In the genomic region with DNA sequence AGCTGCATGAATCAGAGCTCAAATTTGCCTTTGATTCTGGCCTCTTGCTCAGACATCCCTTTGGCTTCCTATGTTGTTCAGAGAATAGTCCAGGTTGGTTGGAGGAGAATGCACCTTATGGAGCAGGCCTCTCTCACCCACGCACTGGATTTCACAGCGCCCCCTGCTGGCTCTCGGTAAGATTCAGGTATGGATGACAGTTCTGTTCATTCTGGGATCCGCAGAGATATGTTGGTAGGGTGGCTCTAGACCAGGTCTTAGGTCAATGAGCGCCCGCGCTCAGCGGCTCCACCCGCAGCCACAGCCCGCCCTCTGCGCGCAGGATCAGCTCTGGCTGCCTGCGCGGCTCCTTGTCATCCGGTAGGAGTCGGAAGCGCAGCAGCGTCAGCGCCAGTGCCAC, we compare ENCODE assay signal across 8 mouse cellular contexts. TPM values are rescaled to one million over a fixed set of nuclear protein-coding genes. Genes with fewer than 3 reads are reported as not detected.
DNase-seq lines count a peak whose midpoint lies in the region; ATAC-seq and TF ChIP-seq lines count a peak whose summit lies in the region.

No protein-coding gene starts in this region.

- no peak overlapping the region for H3K27ac ChIP-seq in cerebellum, adult 2 months (ENCODE audit: insufficient read depth, low read length)
- no peak overlapping the region for H3K27ac ChIP-seq in liver, embryonic 14.5 days

- no peak for TF ChIP-seq POLR2A in cerebellum, adult 2 months (IDR thresholded peaks at IDR 0.05; ENCODE audit: borderline replicate concordance, insufficient read depth, low read length)

- ATAC-seq in liver, embryonic 14.5 days (ENCODE audit: insufficient read depth) = no peak

- 16% methylated on average over 19 of the region's 19 CpGs for WGBS in cerebellum, adult 2 months
- WGBS in liver, embryonic 14.5 days (ENCODE audit: insufficient replicate concordance) = 15% methylated on average over 19 of the region's 19 CpGs

- no peak for TF ChIP-seq EP300 in liver, embryonic 14.5 days (IDR thresholded peaks at IDR 0.05; ENCODE audit: low read depth)

- H3K9ac ChIP-seq in liver, embryonic 14.5 days (replicated peaks) = no peak overlapping the region

- peak; percentile 39 for DNase-seq in urinary bladder, adult 2 months (ENCODE audit: low spot score)
- DNase-seq in urinary bladder, postnatal 4 days (ENCODE audit: low spot score in 2 of 2) = no peak
- peak; percentile 40 to 60 for DNase-seq in cerebellum, adult 2 months
- peak; percentile 28 for DNase-seq in forelimb bud, embryonic 11.5 days (ENCODE audit: low read depth, low spot score)
- DNase-seq in kidney, adult 11 months = peak; percentile 21
- DNase-seq in liver, embryonic 14.5 days (ENCODE audit: low read depth in 3 of 3, low spot score in 3 of 3) = peak; percentile 18 to 35 (median 22)
- DNase-seq in neural tube, embryonic 10.5 days (ENCODE audit: extremely low spot score, low spot score) = peak; percentile 53
- peak; percentile 9 to 65 for DNase-seq in thymus, postnatal 10 days (ENCODE audit: low spot score in 2 of 2)

- no peaks in the 10 kb centered on the region for H3K36me3 ChIP-seq in liver, embryonic 14.5 days (replicated peaks; ENCODE audit: control insufficient read depth, insufficient read depth, low read depth)

- no peaks in the 10 kb centered on the region for H3K27me3 ChIP-seq in cerebellum, adult 2 months (ENCODE audit: control insufficient read depth, insufficient read depth, low read length)
- no peaks in the 10 kb centered on the region; the same call in 1 of the 2 replicates for H3K27me3 ChIP-seq in liver, embryonic 14.5 days (ENCODE audit: control insufficient read depth, insufficient read depth, low read length)

- peak; percentile 67 for TF ChIP-seq CTCF in cerebellum, adult 2 months (IDR thresholded peaks at IDR 0.05; ENCODE audit: borderline replicate concordance, insufficient read depth, low read depth, low read length)
- peak; percentile 83 for TF ChIP-seq CTCF in liver, embryonic 14.5 days (IDR thresholded peaks at IDR 0.05; ENCODE audit: low read depth)

- no peaks in the 10 kb centered on the region for H3K4me1 ChIP-seq in cerebellum, adult 2 months (ENCODE audit: control insufficient read depth, insufficient read depth, low read length)
- no peaks in the 10 kb centered on the region for H3K4me1 ChIP-seq in liver, embryonic 14.5 days (replicated peaks; ENCODE audit: control insufficient read depth in 2 of 2, insufficient read depth in 2 of 2, low read length in 1 of 2)

- H3K9me3 ChIP-seq in liver, embryonic 14.5 days (ENCODE audit: control insufficient read depth, low read length) = no peaks in the 10 kb centered on the region

- H3K4me2 ChIP-seq in liver, embryonic 14.5 days (ENCODE audit: low read depth) = no peak overlapping the region

- H3K4me3 ChIP-seq in cerebellum, adult 2 months (replicated peaks; ENCODE audit: insufficient read depth, low read depth, low read length) = no peak overlapping the region
- no peak overlapping the region for H3K4me3 ChIP-seq in liver, embryonic 14.5 days (ENCODE audit: insufficient read depth in 1 of 2, low read depth in 2 of 2, low read length in 2 of 2)

RNA-seq across cellular contexts. Expression of a gene that starts 11.9 kb away (rescaled TPM):
- polyA plus RNA-seq in urinary bladder, adult 2 months (2012; rRNA removed) = 0.10 and 0.12 TPM in 2 replicates
- 10.8 and 13.0 TPM in 2 replicates for polyA plus RNA-seq in cerebellum, adult 2 months (2012; rRNA removed)
- polyA plus RNA-seq in liver, embryonic 14.5 days (2012; rRNA removed) = 0.02 TPM in 1 of 2 replicates, not detected in the other
- not detected in 2 replicates for polyA plus RNA-seq in liver, embryonic 14.5 days (2014; fragmentation: Nextera tagmentation; extraction: Ambion mirVana)

RNA-seq across cellular contexts. Expression of a gene that starts 13.8 kb away (rescaled TPM):
- 3.6 and 4.8 TPM in 2 replicates for polyA plus RNA-seq in urinary bladder, adult 2 months (2012; rRNA removed)
- polyA plus RNA-seq in cerebellum, adult 2 months (2012; rRNA removed) = 6.3 and 6.8 TPM in 2 replicates
- polyA plus RNA-seq in liver, embryonic 14.5 days (2012; rRNA removed) = 0.55 and 0.79 TPM in 2 replicates
- 1.5 and 2.8 TPM in 2 replicates for polyA plus RNA-seq in liver, embryonic 14.5 days (2014; fragmentation: Nextera tagmentation; extraction: Ambion mirVana)

RNA-seq across cellular contexts. Expression of a gene that starts 42.0 kb away (rescaled TPM):
- 66.3 and 73.1 TPM in 2 replicates for polyA plus RNA-seq in urinary bladder, adult 2 months (2012; rRNA removed)
- 47.2 and 49.5 TPM in 2 replicates for polyA plus RNA-seq in cerebellum, adult 2 months (2012; rRNA removed)
- polyA plus RNA-seq in liver, embryonic 14.5 days (2012; rRNA removed) = 3.3 and 3.6 TPM in 2 replicates
- 4.1 and 6.0 TPM in 2 replicates for polyA plus RNA-seq in liver, embryonic 14.5 days (2014; fragmentation: Nextera tagmentation; extraction: Ambion mirVana)

Comparison
In these comparisons a context has a peak if more than half of its experiments do, and no peak if none do; other contexts are left out.
1. DNase-seq: peak in urinary bladder, adult 2 months (single experiment), cerebellum, adult 2 months (2 of 2), forelimb bud, embryonic 11.5 days (single experiment), kidney, adult 11 months (single experiment), liver, embryonic 14.5 days (3 of 3), neural tube, embryonic 10.5 days (single experiment) and thymus, postnatal 10 days (2 of 2); none in urinary bladder, postnatal 4 days (0 of 2).
2. RNA of a gene that starts 11.9 kb away (polyA plus RNA-seq): 10.8 to 13.0 TPM in cerebellum, adult 2 months; 0.10 to 0.12 TPM in urinary bladder, adult 2 months and 0.02 TPM in liver, embryonic 14.5 days; every median in the first group is over 10 times any median in the second.